Mouse (Mus musculus) cerebellum, adult 2 months (tissue): ENCODE measurements around the gene Gm49486.

ENCODE experiments used
- CTCF ChIP-seq: fragments of 200-500 bp; IDR thresholded peaks from 2 replicates; pipeline ENCODE4 v1.5.1; 2011; ENCODE audit warnings: low read depth, mild to moderate bottlenecking, control low read depth, low read length, moderate library complexity, borderline replicate concordance; ENCODE audit not compliant: insufficient read depth
- POLR2A ChIP-seq: fragments of 200-500 bp; IDR thresholded peaks from 2 replicates; pipeline ENCODE4 v1.6.1; 2011; ENCODE audit warnings: low read length, control low read depth, borderline replicate concordance; ENCODE audit not compliant: insufficient read depth

- TF ChIP-seq POLR2A (no peak), CTCF (no peak)
Measured at GRCm38 (mm10) chr15:79199390-79199976, 29.7 kb upstream of the Gm49486 start.
